Mouse (Mus musculus) hindbrain, postnatal 0 days (tissue): ENCODE measurements at regions not wholly inside any gene's neighbourhood (a gene's known extent, or its start where the extent isn't known, plus 50 kb on each side); places are given as distances from the start of the nearest gene placed in this dataset.

Experiments used
- ATAC-seq: fragments of 200-750 bp; cut with Nextera tagmentation; 2 replicates; pipeline ENCODE4 v1.8.0; 2017; ENCODE audit warnings: mild to moderate bottlenecking, moderate TSS enrichment, moderate library complexity
- DNase-seq: peaks from one replicate; pipeline ENCODE4 v3.0.0-alpha.2; 2015; ENCODE audit warnings: low spot score
- H3K27ac ChIP-seq: fragments of 300-500 bp; sonication (generic); 2 replicates; pipeline ENCODE4 v1.5.1; 2014; ENCODE audit warnings: mild to moderate bottlenecking
- H3K27me3 ChIP-seq: fragments of 300-500 bp; sonication (generic); 2 replicates; pipeline ENCODE4 v1.6.1; 2014; ENCODE audit warnings: low read length, mixed read lengths; ENCODE audit not compliant: insufficient read depth
- H3K36me3 ChIP-seq: fragments of 300-500 bp; sonication (generic); 2 replicates; pipeline ENCODE4 v1.6.1; 2014; ENCODE audit warnings: low read length, mixed read lengths; ENCODE audit not compliant: insufficient read depth
- H3K4me1 ChIP-seq: fragments of 300-500 bp; sonication (generic); 2 replicates; pipeline ENCODE4 v1.6.1; 2014; ENCODE audit warnings: antibody characterized with exemption, low read length, mixed read lengths; ENCODE audit not compliant: insufficient read depth
- H3K4me2 ChIP-seq: fragments of 300-500 bp; sonication (generic); 2 replicates; pipeline ENCODE4 v1.6.1; 2014; ENCODE audit warnings: low read depth, mild to moderate bottlenecking, low read length, moderate library complexity, mixed read lengths
- H3K4me3 ChIP-seq: fragments of 300-500 bp; sonication (generic); 2 replicates; pipeline ENCODE4 v1.5.1; 2014; ENCODE audit warnings: low read length
- H3K9ac ChIP-seq: fragments of 300-500 bp; sonication (generic); replicated peaks from 2 replicates; pipeline ENCODE4 v1.6.1; 2014; ENCODE audit warnings: mild to moderate bottlenecking, low read length, moderate library complexity, mixed read lengths
- H3K9me3 ChIP-seq: fragments of 300-500 bp; sonication (generic); 2 replicates; pipeline ENCODE4 v1.6.1; 2016; ENCODE audit warnings: low read length, mixed read lengths
- CTCF ChIP-seq: IDR thresholded peaks from 2 replicates; pipeline ENCODE4 v1.5.1; 2016; ENCODE audit warnings: antibody characterized with exemption, control low read depth, low read depth
- WGBS: fragments of 180-500 bp; shearing (Covaris S2); extraction: QIAGEN DNeasy Blood & Tissue Kit; methylation state at CpG from one replicate; pipeline ENCODE4 v1.1.7; 2014; 5-methylcytosine and 5-hydroxymethylcytosine counted together

GRCm38 (mm10) chr3:121104571-121105407 lies 66.7 kb downstream of the Rwdd3 start:
- H3K9ac ChIP-seq = no peak overlapping the region
- H3K4me3 ChIP-seq = peak overlapping the region; percentile 17
- H3K4me1 ChIP-seq = no peaks in the 10 kb centered on the region
- DNase-seq (peak; percentile 96), ATAC-seq (peak; percentile 97)
- H3K9me3 ChIP-seq = no peaks in the 10 kb centered on the region
- 23% methylated on average over 20 of the region's 20 CpGs for WGBS
- TF ChIP-seq CTCF = peak; percentile 84
- peak overlapping the region; percentile 51 for H3K4me2 ChIP-seq
- H3K27ac ChIP-seq = no peak overlapping the region
- no peaks in the 10 kb centered on the region for H3K36me3 ChIP-seq
- no peaks in the 10 kb centered on the region for H3K27me3 ChIP-seq

- Histone ChIP-seq H3K27me3 (no peaks in the 10 kb centered on the region), H3K27ac (no peak overlapping the region), H3K4me1 (no peaks in the 10 kb centered on the region), H3K9ac (no peak overlapping the region), H3K9me3 (no peaks in the 10 kb centered on the region), H3K4me2 (no peak overlapping the region), H3K4me3 (no peak overlapping the region), H3K36me3 (no peaks in the 10 kb centered on the region)
- no peak for ATAC-seq
- 71% methylated on average over 11 of the region's 11 CpGs for WGBS
- no peak for TF ChIP-seq CTCF
- DNase-seq = no peak
Measured at GRCm38 (mm10) chr3:121102871-121103270, 68.6 kb downstream of the Rwdd3 start.

- H3K9me3 ChIP-seq = no peaks in the 10 kb centered on the region
- no peaks in the 10 kb centered on the region for H3K27me3 ChIP-seq
- H3K4me1 ChIP-seq = no peaks in the 10 kb centered on the region
- no peak overlapping the region for H3K27ac ChIP-seq
- H3K9ac ChIP-seq = no peak overlapping the region
- DNase-seq (no peak), ATAC-seq (no peak)
- no peaks in the 10 kb centered on the region for H3K36me3 ChIP-seq
- no peak overlapping the region for H3K4me3 ChIP-seq
- WGBS = 92% methylated on average over 1 of the region's 1 CpGs
- TF ChIP-seq CTCF = no peak
- H3K4me2 ChIP-seq = no peak overlapping the region
Measured at GRCm38 (mm10) chr3:121102120-121102519, 69.4 kb downstream of the Rwdd3 start.

GRCm38 (mm10) chr3:121100211-121100860 lies 71.2 kb downstream of the Rwdd3 start:
- Histone ChIP-seq H3K9me3 (no peaks in the 10 kb centered on the region), H3K4me3 (no peak overlapping the region), H3K4me1 (no peaks in the 10 kb centered on the region), H3K27ac (no peak overlapping the region), H3K4me2 (no peak overlapping the region), H3K9ac (no peak overlapping the region), H3K27me3 (no peaks in the 10 kb centered on the region), H3K36me3 (no peaks in the 10 kb centered on the region)
- peak; percentile 27 for DNase-seq
- ATAC-seq = no peak
- TF ChIP-seq CTCF = no peak
- WGBS = 50% methylated on average over 8 of the region's 8 CpGs

- H3K9me3 ChIP-seq = no peaks in the 10 kb centered on the region
- no peaks in the 10 kb centered on the region for H3K36me3 ChIP-seq
- no peaks in the 10 kb centered on the region; the same call in 1 of the 2 replicates for H3K27me3 ChIP-seq
- ATAC-seq = peak; percentile 35; the same call in 1 of the 2 replicates
- no peak overlapping the region for H3K9ac ChIP-seq
- WGBS = 41% methylated on average over 6 of the region's 6 CpGs
- no peak overlapping the region for H3K27ac ChIP-seq
- H3K4me3 ChIP-seq = no peak overlapping the region
- peak; percentile 69 for TF ChIP-seq CTCF
- H3K4me2 ChIP-seq = no peak overlapping the region
- peak; percentile 80 for DNase-seq
- no peaks in the 10 kb centered on the region for H3K4me1 ChIP-seq
Measured at GRCm38 (mm10) chr3:121093509-121093908, 78.0 kb downstream of the Rwdd3 start.

- no peaks in the 10 kb centered on the region for H3K4me1 ChIP-seq
- no peaks in the 10 kb centered on the region for H3K36me3 ChIP-seq
- no peak for TF ChIP-seq CTCF
- no peaks in the 10 kb centered on the region for H3K9me3 ChIP-seq
- H3K4me3 ChIP-seq = no peak overlapping the region
- 62% methylated on average over 5 of the region's 5 CpGs for WGBS
- no peak overlapping the region for H3K4me2 ChIP-seq
- H3K9ac ChIP-seq = no peak overlapping the region
- ATAC-seq (no peak), DNase-seq (no peak)
- no peaks in the 10 kb centered on the region; the same call in 1 of the 2 replicates for H3K27me3 ChIP-seq
- no peak overlapping the region for H3K27ac ChIP-seq
Measured at GRCm38 (mm10) chr3:121088724-121089123, 82.8 kb downstream of the Rwdd3 start.

- H3K36me3 ChIP-seq = no peaks in the 10 kb centered on the region
- no peak overlapping the region for H3K27ac ChIP-seq
- H3K9me3 ChIP-seq = no peaks in the 10 kb centered on the region
- H3K4me3 ChIP-seq = no peak overlapping the region
- no peak for TF ChIP-seq CTCF
- no peak for DNase-seq
- H3K4me1 ChIP-seq = no peaks in the 10 kb centered on the region
- no peak overlapping the region for H3K4me2 ChIP-seq
- no peak overlapping the region for H3K9ac ChIP-seq
- WGBS = 83% methylated on average over 5 of the region's 5 CpGs
- H3K27me3 ChIP-seq = no peaks in the 10 kb centered on the region
- ATAC-seq = no peak
Measured at GRCm38 (mm10) chr3:121068676-121069075, 102.8 kb downstream of the Rwdd3 start.
